Mouse (Mus musculus) kidney, adult 2 months (tissue): ENCODE measurements around the gene Fat2. TPM values are rescaled to one million over a fixed set of nuclear protein-coding genes. Genes with fewer than 3 reads are reported as not detected.

Experiments used
- DNase-seq: peaks from one replicate; pipeline ENCODE4 v3.0.0; 2021
- H3K27ac ChIP-seq: fragments of 200-500 bp; 2 replicates; pipeline ENCODE4 v1.5.1; 2012; ENCODE audit warnings: low read depth, low read length, control low read depth, inconsistent platforms; ENCODE audit not compliant: insufficient read depth
- H3K27me3 ChIP-seq: fragments of 200-500 bp; replicated peaks from 2 replicates; pipeline ENCODE4 v1.6.1; 2012; ENCODE audit warnings: mild to moderate bottlenecking, moderate library complexity, low read length, inconsistent platforms; ENCODE audit not compliant: control insufficient read depth, insufficient read depth
- H3K36me3 ChIP-seq: fragments of 200-500 bp; 2 replicates; pipeline ENCODE4 v1.6.1; 2012; ENCODE audit warnings: mild to moderate bottlenecking, moderate library complexity, low read length, inconsistent platforms; ENCODE audit not compliant: control insufficient read depth, insufficient read depth
- H3K4me1 ChIP-seq: fragments of 200-500 bp; 2 replicates; pipeline ENCODE4 v1.6.1; 2011; ENCODE audit warnings: low read length; ENCODE audit not compliant: control insufficient read depth, insufficient read depth
- H3K4me3 ChIP-seq: fragments of 200-500 bp; 2 replicates; pipeline ENCODE4 v1.5.1; 2011; ENCODE audit warnings: mild to moderate bottlenecking, low read depth, low read length, control low read depth; ENCODE audit not compliant: insufficient read depth
- CTCF ChIP-seq: fragments of 200-500 bp; conservative IDR thresholded peaks from 2 replicates; pipeline ENCODE4 v1.5.1; 2011; ENCODE audit warnings: low read depth, mild to moderate bottlenecking, control low read depth, low read length, moderate library complexity, mixed read lengths; ENCODE audit not compliant: insufficient read depth, insufficient read length
- POLR2A ChIP-seq: fragments of 200-500 bp; IDR thresholded peaks from one replicate; pipeline ENCODE4 v1.6.1; 2011; ENCODE audit warnings: low read depth, low read length, control low read depth
- WGBS: fragments of 180-500 bp; shearing (Covaris S2); methylation state at CpG from one replicate; pipeline ENCODE4 v1.1.7; 2018; 5-methylcytosine and 5-hydroxymethylcytosine counted together
- polyA plus RNA-seq: library from polyadenylated mRNA; depleted of rRNA; stranded (reverse); fragments of >200 nt; gene quantifications from 2 replicates; pipeline ENCODE4 v1.2.3, GENCODE M21; 2012

Fat2 gene
- polyA plus RNA-seq, 1 experiment, result 0.06 TPM

GRCm38 (mm10) chr11:55217418-55217817 is 118.9 kb downstream of the Fat2 start:
- H3K27me3 ChIP-seq, result no peaks in the 10 kb centered on the region
- peak; percentile 93 for DNase-seq
- H3K36me3 ChIP-seq, result no peaks in the 10 kb centered on the region; the same call in 1 of the 2 replicates
- peak overlapping the region; percentile 96 for H3K27ac ChIP-seq
- TF ChIP-seq POLR2A (peak; percentile 31), CTCF (peak; percentile 19; the same call in 1 of the 2 replicates)
- H3K4me1 ChIP-seq, result peaks cover 22% of the 10 kb centered on the region; the same call in 1 of the 2 replicates
- WGBS, result 51% methylated on average over 4 of the region's 4 CpGs
- peak overlapping the region; percentile 26 for H3K4me3 ChIP-seq

- H3K36me3 ChIP-seq, result no peaks in the 10 kb centered on the region
- peak overlapping the region; percentile 90 for H3K27ac ChIP-seq
- WGBS, result 44% methylated on average over 13 of the region's 13 CpGs
- TF ChIP-seq POLR2A (no peak), CTCF (no peak)
- H3K4me3 ChIP-seq, result no peak overlapping the region
- no peak for DNase-seq
- H3K27me3 ChIP-seq, result no peaks in the 10 kb centered on the region
- peaks cover 22% of the 10 kb centered on the region; the same call in 1 of the 2 replicates for H3K4me1 ChIP-seq
Observed at GRCm38 (mm10) chr11:55216830-55217229, 119.5 kb downstream of the Fat2 start.

GRCm38 (mm10) chr11:55216061-55216460 is 120.3 kb downstream of the Fat2 start:
- no peak overlapping the region for H3K4me3 ChIP-seq
- TF ChIP-seq POLR2A (no peak), CTCF (no peak)
- 0 out of 2 replicates have a peak overlapping the region, but pooled peaks have one; percentile 80 for H3K27ac ChIP-seq
- WGBS, result 39% methylated on average over 4 of the region's 4 CpGs
- H3K27me3 ChIP-seq, result no peaks in the 10 kb centered on the region
- DNase-seq, result peak; percentile 94
- no peaks in the 10 kb centered on the region for H3K36me3 ChIP-seq
- peaks cover 27% of the 10 kb centered on the region; the same call in 1 of the 2 replicates for H3K4me1 ChIP-seq

GRCm38 (mm10) chr11:55214978-55215377 is 121.4 kb downstream of the Fat2 start:
- Histone ChIP-seq H3K36me3 (no peaks in the 10 kb centered on the region), H3K27ac (peak overlapping the region; percentile 80; the same call in 1 of the 2 replicates), H3K4me3 (no peak overlapping the region), H3K4me1 (peaks cover 35% of the 10 kb centered on the region), H3K27me3 (no peaks in the 10 kb centered on the region)
- no peak for TF ChIP-seq CTCF
- TF ChIP-seq POLR2A, result no peak
- WGBS, result 47% methylated on average over 3 of the region's 3 CpGs
- peak; percentile 36 for DNase-seq

- no peak overlapping the region; the same call in 1 of the 2 replicates for H3K27ac ChIP-seq
Observed at GRCm38 (mm10) chr11:55214161-55214560, 122.2 kb downstream of the Fat2 start.

GRCm38 (mm10) chr11:55213518-55213917 is 122.8 kb downstream of the Fat2 start:
- peak; percentile 65 for DNase-seq
- TF ChIP-seq CTCF, result no peak
- no peak for TF ChIP-seq POLR2A
- Histone ChIP-seq H3K27me3 (no peaks in the 10 kb centered on the region), H3K36me3 (no peaks in the 10 kb centered on the region), H3K4me1 (peaks cover 46% of the 10 kb centered on the region), H3K4me3 (no peak overlapping the region), H3K27ac (peak overlapping the region; percentile 1; the same call in 1 of the 2 replicates)
- 65% methylated on average over 4 of the region's 4 CpGs for WGBS

More at GRCm38 (mm10) chr11:55214161-55214560, 122.2 kb downstream of the Fat2 start:
- TF ChIP-seq CTCF (no peak), POLR2A (no peak)
- Histone ChIP-seq H3K4me3 (no peak overlapping the region), H3K4me1 (peaks cover 42% of the 10 kb centered on the region), H3K27me3 (no peaks in the 10 kb centered on the region), H3K36me3 (no peaks in the 10 kb centered on the region)
- peak; percentile 69 for DNase-seq
- WGBS, result 57% methylated on average over 5 of the region's 5 CpGs

- WGBS, result 65% methylated on average over 6 of the region's 6 CpGs
- no peaks in the 10 kb centered on the region for H3K36me3 ChIP-seq
- no peak for TF ChIP-seq POLR2A
- peaks cover 53% of the 10 kb centered on the region for H3K4me1 ChIP-seq
- no peak overlapping the region for H3K4me3 ChIP-seq
- H3K27ac ChIP-seq, result peak overlapping the region; percentile 19; the same call in 1 of the 2 replicates
- H3K27me3 ChIP-seq, result no peaks in the 10 kb centered on the region
- peak; percentile 43 for DNase-seq
Observed at GRCm38 (mm10) chr11:55209626-55210353, 126.6 kb downstream of the Fat2 start.
